Mouse (Mus musculus): ENCODE measurements around the gene Fn1.

Fn1 gene

GRCm38 (mm10) chr1:71605751-71606150 is 47.2 kb downstream of the Fn1 start:
- CTCF ChIA-PET, result no interaction called here

DNA sequence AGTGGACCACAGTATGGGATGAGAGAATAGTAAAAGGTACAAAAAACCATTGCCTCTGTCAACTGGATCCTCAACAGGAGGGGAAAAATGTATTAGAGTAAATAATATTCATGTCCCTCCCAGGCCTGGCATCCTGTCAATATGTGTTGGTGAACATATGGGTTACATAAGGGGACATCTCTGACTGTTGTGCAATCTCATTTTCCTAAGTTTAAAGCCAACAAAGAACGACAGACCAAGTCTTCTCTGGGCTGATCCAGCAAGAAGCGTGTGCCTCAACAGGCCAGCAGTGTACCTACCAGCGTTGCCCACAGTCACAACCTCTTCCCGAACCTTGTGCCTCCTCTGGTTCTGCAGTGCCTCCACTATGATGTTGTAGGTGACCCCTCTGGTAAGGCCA is 57.6 kb downstream of the Fn1 start:
- CTCF ChIA-PET, result no interaction called here

GRCm38 (mm10) chr1:71594268-71594667 is 58.7 kb downstream of the Fn1 start:
- CTCF ChIA-PET, result no interaction called here

- CTCF ChIA-PET, result interaction anchor here (0.5 kb wide), 1 partner anchor 9 kb away, joined by 3 read pairs; no protein-coding TSS in a partner anchor
Measured at GRCm38 (mm10) chr1:71593184-71593583, 59.8 kb downstream of the Fn1 start.

DNA sequence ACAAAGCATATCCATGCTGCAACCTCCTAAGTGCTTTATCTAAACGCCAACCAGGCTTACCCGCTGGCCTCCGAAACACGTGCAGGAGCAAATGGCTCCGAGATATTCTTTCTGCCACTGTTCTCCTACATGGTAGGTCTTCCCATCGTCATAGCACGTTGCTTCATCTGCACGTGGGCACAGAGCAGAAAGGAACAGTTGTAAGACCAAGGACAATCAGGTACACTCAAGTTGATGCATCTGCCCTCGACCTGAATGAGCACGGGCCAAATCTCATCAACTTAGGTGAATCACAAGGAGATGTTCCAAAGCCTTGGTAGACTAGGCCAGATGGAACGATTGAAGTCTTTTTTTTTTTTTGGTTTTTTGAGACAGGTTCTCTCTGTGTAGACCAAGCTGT is 63.0 kb downstream of the Fn1 start:
- CTCF ChIA-PET, result no interaction called here

GRCm38 (mm10) chr1:71586658-71587057 is 66.3 kb downstream of the Fn1 start:
- CTCF ChIA-PET, result no interaction called here

DNA sequence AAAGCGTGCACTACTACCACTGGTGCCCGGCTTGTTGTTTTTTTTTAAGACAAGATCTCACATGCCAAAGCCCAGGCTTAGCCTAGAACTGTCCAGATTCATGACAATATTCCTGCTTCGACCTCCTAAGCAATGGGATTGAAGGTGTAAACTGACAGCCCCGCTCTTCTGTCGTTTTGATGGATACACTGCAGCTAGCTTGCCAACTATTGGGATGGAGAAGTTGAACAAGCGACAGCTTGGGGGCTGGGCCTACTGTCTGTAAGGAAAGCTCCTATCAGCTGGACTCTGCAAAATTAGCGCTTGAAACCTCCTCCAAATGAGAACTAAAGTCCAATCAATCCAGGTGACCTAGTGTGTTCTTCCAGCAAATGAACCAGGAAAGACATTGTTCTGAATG is 69.1 kb downstream of the Fn1 start:
- CTCF ChIA-PET, result no interaction called here

GRCm38 (mm10) chr1:71583302-71583701 is 69.7 kb downstream of the Fn1 start:
- CTCF ChIA-PET, result no interaction called here

DNA sequence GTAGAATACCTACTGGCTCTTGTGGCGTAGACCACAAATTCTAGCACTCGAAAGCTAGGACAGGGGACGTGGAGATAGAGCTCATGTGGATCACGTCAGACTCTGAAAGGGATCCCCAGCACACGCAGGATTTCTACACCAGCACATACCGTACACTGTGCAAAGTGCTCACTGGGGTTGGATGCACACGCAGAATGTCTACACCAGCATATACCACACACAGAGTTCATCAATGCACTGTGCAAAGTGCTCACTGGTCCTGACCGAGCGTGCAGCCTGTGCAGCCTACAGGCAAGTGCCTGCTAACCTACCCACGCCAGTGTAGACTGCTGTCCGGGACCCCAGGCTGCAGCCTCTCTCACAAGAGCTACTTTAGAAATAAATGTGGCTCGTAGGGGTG is 72.6 kb downstream of the Fn1 start:
- CTCF ChIA-PET, result no interaction called here

- CTCF ChIA-PET, result no interaction called here
Measured at GRCm38 (mm10) chr1:71579526-71579925, 73.5 kb downstream of the Fn1 start.

- CTCF ChIA-PET, result no interaction called here
Measured at GRCm38 (mm10) chr1:71576837-71577236, 76.2 kb downstream of the Fn1 start.

- CTCF ChIA-PET, result no interaction called here
Measured at GRCm38 (mm10) chr1:71575987-71576386, 77.0 kb downstream of the Fn1 start.

DNA sequence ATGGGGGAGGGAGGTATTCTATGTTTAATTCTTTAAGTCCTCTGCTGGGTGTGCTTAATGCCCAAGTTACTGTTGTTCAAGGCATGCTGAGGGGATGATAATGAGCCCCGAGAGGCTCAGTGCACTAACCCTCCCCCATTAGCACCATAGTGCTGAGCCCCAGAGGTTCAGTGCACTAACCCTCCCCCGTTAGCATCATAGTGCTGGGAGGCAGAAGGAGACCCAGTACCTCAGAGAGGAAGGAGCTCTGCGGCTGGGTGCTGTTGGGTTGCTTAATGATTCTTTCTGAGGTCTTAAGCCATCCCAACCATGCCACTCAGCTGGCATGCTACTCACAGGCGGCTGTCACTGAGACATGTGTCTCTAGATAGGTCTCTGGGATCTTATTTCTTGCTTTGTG is 82.9 kb downstream of the Fn1 start:
- CTCF ChIA-PET, result no interaction called here

- CTCF ChIA-PET, result no interaction called here
Measured at GRCm38 (mm10) chr1:71567884-71568605, 85.0 kb downstream of the Fn1 start.

DNA sequence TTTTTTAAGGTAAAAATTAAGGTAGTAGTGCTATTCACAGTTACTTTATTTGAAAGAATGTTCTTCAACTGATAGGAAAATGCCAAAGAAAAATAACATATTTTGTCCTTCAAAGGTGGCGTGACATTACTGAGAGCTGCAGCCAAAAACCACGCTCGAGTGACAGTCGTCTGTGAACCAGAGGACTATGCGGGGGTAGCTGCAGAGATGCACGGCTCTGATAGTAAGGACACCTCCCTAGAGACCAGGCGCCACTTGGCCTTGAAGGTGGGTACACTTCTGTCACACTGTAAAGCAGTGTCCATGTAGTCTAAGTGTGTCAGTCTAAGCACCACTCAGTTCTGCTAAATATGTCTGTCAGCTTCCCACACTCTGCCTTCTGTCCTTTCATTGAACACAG is 88.7 kb downstream of the Fn1 start:
- CTCF ChIA-PET, result no interaction called here

DNA sequence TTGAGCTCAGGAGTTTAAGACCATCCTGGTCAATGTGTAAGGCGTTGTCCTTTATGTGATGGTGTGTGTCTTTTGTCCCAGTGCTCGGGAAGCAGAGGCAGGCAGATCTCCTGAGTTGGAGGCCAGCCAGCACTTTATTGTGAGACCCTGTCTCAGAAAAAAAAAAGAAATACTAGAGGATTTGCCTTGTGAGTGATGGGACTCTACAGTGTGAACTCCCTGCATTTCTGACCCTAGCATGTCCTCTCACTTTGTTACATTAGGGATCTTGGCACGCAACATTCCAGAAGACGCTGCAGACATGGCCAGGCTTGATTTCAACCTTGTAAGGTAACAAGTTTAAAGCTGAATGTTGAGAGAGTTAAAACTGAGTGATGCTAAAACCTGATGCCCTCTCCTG is 92.4 kb downstream of the Fn1 start:
- CTCF ChIA-PET, result no interaction called here

DNA sequence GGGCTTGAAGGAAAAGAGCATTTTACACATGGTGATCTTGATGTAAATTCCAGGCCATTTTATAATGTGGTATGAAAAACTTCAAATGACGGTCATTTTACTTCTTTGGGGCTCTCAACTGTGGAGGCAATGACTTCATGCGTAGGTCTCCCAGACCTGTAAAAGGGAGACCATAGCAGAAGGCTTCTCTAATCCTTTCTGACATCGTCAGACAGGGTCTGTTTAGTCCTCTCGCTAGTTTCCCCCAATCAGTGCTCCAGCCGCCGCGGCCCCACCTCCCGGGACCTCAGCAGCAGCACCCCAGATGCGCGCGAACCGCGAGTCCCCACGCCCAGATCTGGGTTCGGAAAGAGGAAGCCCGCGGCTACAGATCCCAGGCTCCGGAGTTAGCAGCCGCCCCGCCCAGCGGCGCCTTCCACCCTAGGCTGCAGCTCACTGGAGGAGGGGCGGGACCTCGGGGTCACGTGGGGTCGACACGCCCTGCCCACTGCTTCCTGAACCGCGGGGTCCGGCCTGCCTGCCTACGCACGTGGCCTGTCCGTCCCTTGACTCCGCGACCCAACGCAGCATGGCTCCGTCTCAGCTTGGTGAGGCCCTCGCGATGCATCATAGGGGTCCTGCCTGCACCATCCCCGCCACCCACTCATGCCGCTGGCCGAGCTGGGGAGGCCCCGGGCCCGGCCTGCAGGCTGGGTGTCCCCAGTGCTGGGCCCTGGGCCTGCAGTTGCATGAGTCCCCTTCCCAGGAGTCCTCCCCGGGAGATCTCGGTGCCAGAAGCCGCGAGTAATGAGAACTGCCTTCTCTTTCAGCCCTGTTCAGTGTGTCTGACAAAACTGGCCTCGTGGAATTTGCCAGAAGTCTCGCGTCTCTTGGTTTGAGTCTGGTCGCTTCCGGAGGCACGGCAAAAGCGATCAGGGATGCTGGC is 96.0 kb downstream of the Fn1 start, which contains the start of gene Atic:
Gene Atic, plus strand, starts transcription at position 463 of the 925 bp plus-strand sequence.
- CTCF ChIA-PET, result no interaction called here

DNA sequence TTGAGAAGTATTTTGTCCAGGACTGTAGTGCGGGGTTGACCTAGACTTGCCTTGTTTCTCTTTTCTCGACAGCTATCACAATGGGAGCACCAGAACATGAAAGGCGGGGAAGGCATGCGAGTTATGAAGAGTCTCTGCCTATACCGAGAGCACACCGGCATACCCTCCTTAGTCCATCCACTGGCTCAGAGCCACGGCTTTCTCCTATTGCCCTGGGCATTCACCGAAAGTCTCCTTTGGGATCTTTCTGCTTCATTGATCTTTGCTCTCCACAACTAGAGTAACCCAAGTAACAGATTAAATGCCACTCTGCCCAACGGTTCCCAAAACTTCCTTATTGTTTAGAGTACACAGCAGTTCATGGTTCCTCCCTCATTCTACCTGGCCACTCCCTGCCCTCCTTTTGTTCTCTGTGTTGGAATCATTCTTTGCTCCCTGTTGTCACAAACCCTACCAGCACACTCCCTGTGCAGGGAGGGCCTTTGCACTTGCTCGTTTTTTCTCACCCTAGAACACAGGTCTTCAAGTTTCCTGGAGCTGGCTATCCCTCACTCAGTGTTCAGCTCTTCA is 102.3 kb downstream of the Fn1 start:
- CTCF ChIA-PET, result no interaction called here

DNA sequence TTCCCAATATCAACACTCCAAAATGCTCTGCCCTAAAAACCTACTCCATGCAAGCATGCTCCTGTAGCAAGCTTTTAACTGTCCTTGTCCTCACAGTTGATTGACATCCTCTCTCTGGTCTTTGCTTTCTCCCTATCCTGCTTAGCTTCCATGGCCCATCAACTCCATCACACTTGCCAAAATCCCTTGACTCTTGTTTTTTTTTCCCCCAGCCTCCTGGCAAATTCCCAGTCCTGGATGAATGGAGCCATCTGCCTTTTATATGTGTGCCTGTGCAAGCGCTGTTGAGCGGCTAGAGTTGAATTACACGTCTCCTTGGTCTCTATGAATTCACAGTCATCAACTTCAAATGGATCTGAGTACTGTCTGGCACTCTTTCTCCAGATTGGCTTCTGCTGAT is 112.6 kb downstream of the Fn1 start:
- CTCF ChIA-PET, result no interaction called here

DNA sequence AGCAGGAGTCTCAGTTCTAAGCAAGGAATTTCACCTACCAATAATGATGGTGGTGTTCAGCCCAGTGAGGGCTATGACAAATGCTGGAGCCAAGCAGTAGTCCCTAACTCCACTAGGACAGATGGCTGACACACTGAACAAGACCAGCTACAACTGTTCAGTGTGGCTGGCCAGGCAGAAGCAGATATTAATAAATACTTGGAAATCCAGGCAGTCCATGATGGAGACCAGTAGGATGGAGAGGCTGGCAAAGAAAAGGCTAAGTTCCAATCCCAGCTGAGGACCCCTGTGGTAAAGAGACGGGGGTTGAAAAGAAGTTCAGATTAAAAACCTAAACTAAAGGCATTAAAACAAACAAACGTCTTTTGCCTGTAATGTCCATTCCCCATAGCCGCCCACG is 113.4 kb downstream of the Fn1 start:
- CTCF ChIA-PET, result interaction anchor here (0.5 kb wide), 1 partner anchor 660 kb away, joined by 3 read pairs; no protein-coding TSS in a partner anchor
